Mouse (Mus musculus): ENCODE results near the gene Spc24. TPM values are rescaled to one million over a fixed set of nuclear protein-coding genes. Genes with fewer than 3 reads are reported as not detected.

The Spc24 gene
- polyA plus RNA-seq, 2 experiments from 2014 or later = 6.5 to 13.5 TPM

DNA sequence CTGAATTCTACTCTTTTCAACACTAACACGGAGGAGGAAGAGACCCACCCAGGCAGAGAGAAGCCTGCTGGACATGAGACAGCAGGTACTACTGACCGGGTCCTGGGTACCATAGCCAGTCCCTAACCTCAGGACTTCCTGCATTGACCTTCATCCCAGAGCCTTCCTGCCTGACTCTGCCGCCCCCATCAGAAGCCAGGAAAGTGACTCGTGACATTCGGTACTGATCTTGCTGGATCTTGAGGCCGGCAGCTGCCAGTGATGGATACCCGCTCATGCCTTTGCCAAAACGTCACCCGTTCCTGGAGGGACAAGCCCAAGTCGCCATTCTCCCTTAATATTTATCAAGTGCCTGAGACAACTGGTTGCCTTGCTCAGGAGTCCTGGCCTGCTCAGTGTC, 11.6 kb downstream of the Spc24 start:
- ATAC-seq = no peak

- ATAC-seq = no peak
Measured at GRCm38 (mm10) chr9:21748033-21748432, 12.1 kb downstream of the Spc24 start.

DNA sequence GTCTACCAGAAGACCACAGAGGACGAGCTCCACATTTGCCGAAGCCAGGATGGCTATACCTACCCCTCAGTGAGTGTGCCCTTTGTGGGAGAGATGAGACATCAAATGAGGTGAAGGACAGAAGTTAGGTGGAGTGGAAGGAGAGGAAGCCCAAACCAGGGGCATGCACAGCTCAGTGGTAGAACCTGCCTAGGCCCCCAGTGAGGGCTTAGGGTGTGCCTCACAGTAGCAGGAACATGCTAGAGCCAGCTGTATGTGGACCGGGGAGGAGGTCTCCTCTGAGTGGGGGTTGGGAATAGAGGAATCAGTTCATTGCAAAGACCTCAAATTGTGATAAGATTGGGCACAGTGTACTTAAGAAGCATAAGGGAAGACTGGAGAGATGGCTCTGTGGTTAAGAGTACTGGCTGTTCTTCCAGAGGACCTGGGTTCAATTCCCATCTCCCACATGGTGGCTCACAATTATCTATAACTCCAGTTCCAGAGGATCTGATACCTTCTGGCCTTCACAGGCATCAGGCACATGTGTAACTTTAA, 12.8 kb downstream of the Spc24 start:
- ATAC-seq = no peak

DNA sequence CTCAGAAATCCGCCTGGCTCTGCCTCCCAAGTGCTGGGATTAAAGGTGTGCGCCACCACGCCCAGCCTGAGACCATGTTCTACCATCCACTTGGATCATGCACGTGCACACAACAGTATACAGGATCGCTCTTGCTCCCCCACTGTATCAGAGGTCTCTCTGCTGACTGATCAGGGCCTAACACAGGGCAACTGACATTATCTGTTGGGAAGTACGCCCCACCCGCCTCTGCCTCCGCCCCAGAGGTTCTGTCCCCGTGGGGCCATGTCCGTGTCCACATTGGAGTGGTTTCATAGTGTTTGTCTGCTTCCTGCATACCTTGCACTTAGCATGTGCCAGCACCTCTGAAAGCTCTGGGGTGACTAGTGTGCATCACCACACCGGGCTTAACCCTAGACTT, 18.6 kb downstream of the Spc24 start:
- no peak for ATAC-seq

DNA sequence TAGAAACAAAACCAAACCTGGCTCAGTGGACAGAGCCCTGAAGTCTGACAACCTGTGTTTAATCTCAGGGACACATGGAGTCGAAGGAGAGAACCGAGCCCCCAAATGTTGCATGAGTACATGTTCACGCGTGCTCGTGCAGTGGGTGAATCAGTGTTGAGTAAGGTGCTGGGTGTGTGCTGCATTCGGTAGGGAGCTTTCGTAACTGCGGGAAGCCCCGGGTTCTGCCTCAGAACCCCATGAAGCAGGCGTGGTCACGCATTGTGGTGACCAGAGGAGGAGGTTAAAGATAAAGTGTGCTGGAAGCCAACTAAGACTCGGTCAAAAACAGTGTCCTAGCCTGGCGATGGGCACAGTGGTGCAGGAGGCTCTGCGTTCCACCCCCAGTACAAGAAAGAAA, 19.7 kb downstream of the Spc24 start:
- ATAC-seq = no peak

GRCm38 (mm10) chr9:21738776-21739175, 21.3 kb downstream of the Spc24 start:
- ATAC-seq = no peak

DNA sequence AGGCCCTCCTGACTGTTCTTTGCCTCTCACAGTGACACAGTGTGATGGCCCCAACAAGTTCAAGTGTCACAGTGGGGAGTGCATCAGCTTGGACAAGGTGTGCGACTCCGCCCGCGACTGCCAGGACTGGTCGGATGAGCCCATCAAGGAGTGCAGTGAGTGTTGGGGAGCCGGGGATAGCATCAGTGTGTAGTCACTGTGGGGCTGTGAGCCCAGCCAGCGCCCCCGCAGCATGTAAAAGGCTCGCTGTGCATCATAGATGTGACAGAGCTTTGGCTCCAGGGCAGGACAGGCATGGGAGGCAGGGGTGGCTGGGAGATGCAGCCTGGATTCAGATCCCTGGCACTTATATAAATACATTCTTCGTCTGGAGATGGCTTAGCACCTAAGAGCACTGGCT, 22.9 kb downstream of the Spc24 start:
- ATAC-seq = no peak

- ATAC-seq = no peak
Measured at GRCm38 (mm10) chr9:21736580-21736979, 23.5 kb downstream of the Spc24 start.

DNA sequence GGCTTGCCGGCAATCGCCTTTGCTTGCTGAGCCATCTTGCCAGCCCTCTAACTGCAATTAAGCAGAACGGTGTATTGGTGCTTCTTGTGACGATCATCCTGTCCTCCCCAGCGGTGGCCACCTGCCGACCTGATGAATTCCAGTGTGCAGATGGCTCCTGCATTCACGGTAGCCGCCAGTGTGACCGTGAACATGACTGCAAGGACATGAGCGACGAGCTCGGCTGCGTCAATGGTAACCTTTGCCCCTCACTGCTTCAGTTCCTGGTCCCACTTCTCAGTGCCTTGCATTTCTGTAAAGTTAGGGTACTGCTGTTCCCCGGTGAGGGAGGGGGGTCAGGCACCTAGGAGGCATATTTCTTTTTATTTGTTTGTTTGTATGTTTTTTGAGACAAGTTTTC, 25.0 kb downstream of the Spc24 start:
- no peak for ATAC-seq

- no peak for ATAC-seq
Measured at GRCm38 (mm10) chr9:21733989-21734388, 26.1 kb downstream of the Spc24 start.

GRCm38 (mm10) chr9:21733446-21733845, 26.7 kb downstream of the Spc24 start:
- ATAC-seq = no peak

DNA sequence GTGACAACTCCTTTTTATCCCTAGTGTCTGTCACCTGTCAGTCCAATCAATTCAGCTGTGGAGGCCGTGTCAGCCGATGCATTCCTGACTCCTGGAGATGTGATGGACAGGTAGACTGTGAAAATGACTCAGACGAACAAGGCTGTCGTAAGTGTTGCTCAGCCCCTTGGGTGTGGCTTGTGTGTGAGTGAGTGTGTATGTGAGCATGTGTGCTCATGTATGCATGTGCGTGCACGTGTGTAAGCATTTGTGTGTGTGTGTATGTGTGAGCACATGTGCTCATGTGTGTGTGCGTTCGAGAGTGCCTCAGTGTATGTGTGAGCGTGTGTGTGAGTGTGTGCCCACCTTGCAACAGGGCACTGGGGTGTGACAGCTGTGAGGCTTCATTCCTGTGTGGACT, 27.8 kb downstream of the Spc24 start:
- no peak for ATAC-seq

DNA sequence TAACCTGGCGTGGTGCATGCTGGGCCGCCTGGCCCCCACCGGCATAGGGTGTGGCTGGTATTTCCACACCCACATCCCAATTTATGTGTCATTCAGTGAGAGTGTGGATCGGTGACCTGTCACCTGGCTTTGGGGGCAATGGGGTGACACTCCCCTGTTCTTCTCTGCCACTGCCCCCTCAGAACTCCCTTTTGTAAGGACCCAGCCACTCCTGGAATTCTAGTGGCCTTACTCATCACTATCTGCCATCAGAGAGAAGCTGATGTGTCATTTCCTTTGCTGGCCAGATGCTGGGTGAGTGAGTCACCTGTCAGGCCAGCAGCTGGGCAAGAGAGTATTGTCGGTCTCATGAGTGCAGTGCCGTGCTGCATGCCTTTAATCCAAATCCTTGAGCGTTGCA, 30.8 kb downstream of the Spc24 start:
- no peak for ATAC-seq

- ATAC-seq = no peak
Measured at GRCm38 (mm10) chr9:21728261-21728832, 31.8 kb downstream of the Spc24 start.

DNA sequence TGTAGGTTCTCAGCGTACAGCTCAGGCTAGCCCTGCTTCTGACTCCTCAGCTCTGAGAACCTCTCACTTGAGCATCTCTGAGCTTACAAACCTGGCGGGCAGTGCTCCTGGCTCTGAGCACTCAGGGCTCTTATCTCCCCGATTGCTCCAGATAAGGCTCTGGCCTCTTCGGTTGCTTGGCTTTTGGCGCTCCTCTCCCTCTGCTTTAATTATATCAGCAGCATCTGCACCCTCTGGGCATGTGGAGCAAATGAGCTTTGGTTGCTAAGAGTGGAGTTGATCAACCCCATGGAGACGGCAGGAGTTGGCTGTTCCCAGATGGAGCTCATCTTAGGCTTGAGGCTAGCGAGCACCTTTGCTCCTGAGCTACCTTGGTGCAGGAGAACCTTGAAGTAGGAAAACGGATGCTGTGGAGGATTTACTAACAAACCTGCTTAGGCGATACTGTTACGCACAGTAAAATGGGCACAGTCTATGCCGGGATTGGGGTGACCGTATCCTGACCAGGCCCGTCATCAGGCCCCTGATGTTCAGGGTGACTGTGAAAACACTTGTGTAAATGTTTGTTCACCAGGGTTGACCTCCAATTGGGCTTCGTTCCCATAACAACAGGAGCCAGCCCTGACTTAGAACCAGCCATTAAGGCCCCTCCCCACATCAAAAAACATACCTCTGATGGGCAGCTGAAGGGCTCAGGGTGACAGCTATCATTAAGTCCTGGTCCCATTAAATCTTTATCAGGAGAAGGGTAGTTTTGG, 33.7 kb downstream of the Spc24 start:
- no peak for ATAC-seq

- no peak for ATAC-seq
Measured at GRCm38 (mm10) chr9:21725224-21726121, 34.6 kb downstream of the Spc24 start.

DNA sequence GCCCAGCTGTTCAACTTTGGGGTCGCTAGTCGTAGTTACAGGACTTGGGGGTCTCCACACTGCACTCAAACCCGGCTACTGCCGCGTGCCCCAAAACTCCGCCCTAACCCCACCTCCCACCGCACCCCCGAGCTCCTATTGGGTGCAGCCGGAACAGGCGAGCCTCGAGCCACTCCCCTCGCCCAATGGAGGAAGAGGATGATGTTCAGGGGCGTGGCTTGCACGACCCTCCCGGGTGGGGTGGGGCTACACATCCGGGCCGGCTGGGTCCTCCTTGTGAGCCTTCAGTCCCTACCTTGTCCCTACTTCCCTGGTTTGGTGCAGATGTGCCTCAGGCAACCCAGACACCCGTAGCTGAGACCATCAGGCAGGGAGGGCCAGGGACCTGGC, 36.0 kb downstream of the Spc24 start:
- peak; percentile 96 for ATAC-seq

DNA sequence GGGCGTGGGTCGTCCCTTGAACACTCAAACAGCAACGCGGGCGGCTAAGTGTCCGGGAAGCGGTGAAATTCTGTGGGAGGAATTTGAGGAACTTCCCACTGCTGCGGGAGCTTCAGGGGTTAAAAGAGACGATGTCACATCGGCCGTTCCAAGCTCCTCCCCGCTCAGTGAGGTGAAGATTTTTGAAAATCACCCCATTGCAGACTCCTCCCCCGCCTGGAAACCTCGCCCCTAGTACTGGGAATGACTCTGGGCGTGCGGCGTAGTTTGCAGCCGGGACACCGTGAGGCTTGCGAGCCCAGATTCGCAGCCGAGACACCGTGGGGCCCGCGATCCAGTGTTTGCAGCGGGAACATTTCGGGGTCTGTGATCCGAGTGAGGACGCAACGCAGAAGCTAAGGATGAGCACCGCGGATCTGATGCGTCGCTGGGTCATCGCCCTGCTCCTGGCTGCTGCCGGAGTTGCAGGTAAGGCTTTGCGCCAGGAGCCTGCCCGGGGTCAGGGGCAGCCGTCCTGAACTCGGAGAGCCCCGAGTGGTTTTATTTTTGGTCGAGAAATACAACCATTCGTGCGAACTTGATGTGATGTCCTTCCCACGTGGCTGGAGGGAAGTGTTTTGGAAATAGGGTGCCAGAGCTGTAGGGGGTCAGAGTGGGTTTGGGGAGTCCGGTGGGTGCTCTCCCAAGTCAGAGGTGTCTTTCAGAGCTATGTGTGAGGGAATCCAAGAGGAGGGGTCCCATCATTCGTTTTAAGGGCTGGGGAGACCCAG, 36.5 kb downstream of the Spc24 start, which contains the start of gene Ldlr:
Ldlr (plus strand) TSS at position 107 of the 770 bp plus-strand sequence.
- peak; percentile 62 for ATAC-seq

GRCm38 (mm10) chr9:21721036-21721435, 39.1 kb downstream of the Spc24 start:
- no peak for ATAC-seq

DNA sequence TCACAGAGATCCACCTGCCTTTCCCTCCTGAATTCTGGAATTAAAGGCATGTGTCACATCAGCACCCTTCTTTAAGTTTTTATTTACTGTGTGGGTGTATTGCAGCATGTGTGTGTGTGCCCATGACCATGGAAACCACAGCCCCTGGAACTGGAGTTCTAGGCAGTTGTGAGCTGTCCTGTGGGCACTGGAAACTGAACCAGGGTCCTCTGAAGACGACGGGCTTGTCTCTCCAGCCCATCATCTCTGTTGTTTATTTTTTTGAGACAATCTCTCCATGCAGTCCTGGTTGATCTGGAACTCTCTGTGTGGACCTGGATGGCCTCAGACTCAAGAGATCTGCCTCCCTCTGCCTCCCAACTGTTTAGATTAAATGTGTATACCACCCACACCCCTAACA, 43.1 kb downstream of the Spc24 start:
- ATAC-seq = no peak

DNA sequence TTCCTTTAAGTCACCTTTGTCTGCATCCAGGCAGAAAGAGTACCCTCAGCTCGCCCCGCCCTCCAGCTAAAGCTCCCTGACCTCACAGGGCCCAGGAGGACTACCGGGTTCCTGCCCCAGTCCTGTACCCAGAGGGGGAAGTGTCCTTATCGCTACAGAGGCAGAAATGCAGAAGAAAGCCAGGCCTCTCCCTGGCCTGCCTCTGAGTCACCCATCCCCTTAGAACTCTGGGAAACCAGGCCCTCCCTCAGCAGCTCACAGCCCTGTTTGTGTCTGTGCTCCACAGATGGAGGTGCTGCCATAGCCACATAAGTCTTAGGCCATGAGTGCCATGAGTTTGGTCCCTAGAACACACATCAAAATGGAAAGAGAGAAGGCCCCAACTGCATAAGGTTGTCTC, 44.8 kb downstream of the Spc24 start:
- ATAC-seq = no peak

GRCm38 (mm10) chr9:21709340-21709739, 50.8 kb downstream of the Spc24 start:
- no peak for ATAC-seq

All from CD4-positive, CD25-positive, alpha-beta regulatory T cell, adult 4 months (primary cell).